Mouse (Mus musculus) inflammation-experienced regulatory T-cells (primary cell): ENCODE measurements around the gene Jrkl. TPM values are rescaled to one million over a fixed set of nuclear protein-coding genes. Genes with fewer than 3 reads are reported as not detected.

Experiments used
- polyA plus RNA-seq, 2 experiments: library from polyadenylated mRNA; unstranded; fragments of 100-300 nt; shearing (Covaris generic); gene quantifications; one replicate each; pipeline ENCODE4 v1.2.1; 2017

Gene Jrkl
- 1 to 10 TPM; 4.5 to 6.5 TPM for polyA plus RNA-seq

DNA sequence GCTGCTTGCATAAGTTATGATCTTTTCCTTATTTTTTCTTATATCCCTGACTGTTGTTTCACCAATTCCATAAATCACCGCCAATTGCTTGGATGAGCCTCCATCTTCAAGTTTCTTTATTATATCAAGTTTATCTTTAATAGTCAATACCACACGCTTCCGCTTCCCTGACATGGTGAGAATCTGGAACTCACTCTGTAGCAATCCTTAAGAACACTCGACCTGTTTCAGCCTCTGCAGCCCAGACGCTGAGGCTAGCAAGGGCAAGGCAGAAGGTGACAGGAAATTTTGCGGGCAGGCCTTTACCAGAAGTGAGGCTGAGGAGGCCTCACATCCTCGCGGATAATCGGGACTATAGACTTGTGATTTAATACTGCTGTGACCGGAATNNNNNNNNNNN is at the start of gene Jrkl:
TSS of gene Jrkl (minus strand) at position 349 of the 400 bp plus-strand sequence.

DNA sequence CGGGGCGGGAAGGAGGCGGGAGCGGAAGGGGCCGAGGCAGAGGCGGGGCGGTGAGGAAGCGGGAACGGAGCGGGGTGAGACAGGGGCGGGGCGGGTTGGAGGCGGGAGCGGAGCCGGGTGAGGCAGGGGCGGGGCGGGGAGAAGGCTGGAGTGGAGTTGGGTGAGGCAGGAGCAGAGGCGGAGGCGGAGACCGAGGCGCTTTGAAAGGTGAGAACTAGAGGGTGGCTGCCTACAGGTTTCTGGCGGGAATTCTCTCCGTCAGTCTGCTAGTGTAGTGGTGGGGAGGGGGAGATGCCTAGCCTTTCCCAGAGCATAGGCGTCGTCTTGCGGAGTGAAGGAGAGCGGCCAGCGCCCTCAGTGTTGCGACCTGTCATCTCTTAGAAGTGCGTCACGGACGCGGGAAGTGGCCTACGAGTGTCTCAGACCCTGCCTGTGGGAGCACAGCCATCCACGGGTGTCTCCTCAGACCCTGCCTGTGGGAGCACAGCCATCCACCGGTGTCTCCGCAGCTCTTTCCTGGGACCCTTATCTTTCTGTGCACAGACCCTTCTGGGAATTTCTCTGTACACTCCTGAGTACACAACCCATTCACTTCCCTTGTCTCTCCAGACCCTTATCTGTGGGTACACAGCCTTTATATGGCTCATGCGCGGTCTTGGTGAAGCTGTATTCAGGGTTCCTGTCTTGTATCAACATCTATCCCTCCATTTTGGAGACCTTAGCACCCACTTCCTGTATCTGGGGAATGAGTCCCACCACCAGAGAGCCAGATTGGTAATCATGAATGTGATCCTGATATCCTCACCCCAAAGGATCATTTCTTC is 1.4 kb upstream of the Jrkl start, which contains the start of gene Ccdc82:
TSS of gene Ccdc82 (plus strand) at position 141 of the 824 bp plus-strand sequence.

Other genes with a start within 250 kb of the Jrkl start
- gene Ccdc82, start 1.1 kb upstream of the Jrkl start, polyA plus RNA-seq: 10 to 100 TPM; 35.0 to 61.9 TPM
- gene Maml2, start 52.1 kb upstream of the Jrkl start, polyA plus RNA-seq: 10 to 100 TPM; 12.3 to 19.2 TPM
- gene Gm17571, start 200.9 kb upstream of the Jrkl start, polyA plus RNA-seq: not detected